Mouse (Mus musculus): Measurements from ENCODE around the gene Slc50a1. TPM values are rescaled to one million over a fixed set of nuclear protein-coding genes. Genes with fewer than 3 reads are reported as not detected.

Gene Slc50a1
- total and polyA plus RNA-seq, 3 experiments = 41.8 to 56.0 (median 50.9) TPM

- H3K4me3 ChIP-seq (replicated peaks in 1 of 3; ENCODE audit: low read depth in 2 of 3, low read length in 2 of 3, poor library complexity in 1 of 3) = no peak overlapping the region
Observed at GRCm38 (mm10) chr3:89278643-89279042, 8.3 kb upstream of the Slc50a1 start.

GRCm38 (mm10) chr3:89278107-89278506 is 7.7 kb upstream of the Slc50a1 start:
- H3K36me3 ChIP-seq (replicated peaks in 1 of 2; ENCODE audit: control insufficient read depth in 1 of 2, insufficient read depth in 1 of 2, low read length in 1 of 2) = no peaks in the 10 kb centered on the region
- DNase-seq (ENCODE audit: extremely low read depth) = no peak
- H3K79me2 ChIP-seq (replicated peaks; ENCODE audit: control insufficient read depth, extremely low read depth, insufficient read depth, poor library complexity, severe bottlenecking) = no peaks in the 10 kb centered on the region
- in situ Hi-C loops (cut with MboI; ENCODE audit: low pct_ligation_motif_present, low pct_unique_long_range_greater_than_20kb, low sequenced_read_pairs) = no loop called here
- H3K4me2 ChIP-seq (ENCODE audit: insufficient read depth, low read depth, poor library complexity, severe bottlenecking) = no peak overlapping the region
- H3K4me1 ChIP-seq (ENCODE audit: control insufficient read depth in 1 of 2, insufficient read depth in 2 of 2) = peaks cover 13 to 26% of the 10 kb centered on the region in 2 experiments
- dilution Hi-C loops (cut with MboI; ENCODE audit: extremely low pct_ligation_motif_present, extremely low pct_unique_long_range_greater_than_20kb, low sequenced_read_pairs) = no loop called here
- no peak overlapping the region for H3K4me3 ChIP-seq (replicated peaks in 1 of 3; ENCODE audit: low read depth in 2 of 3, low read length in 2 of 3, poor library complexity in 1 of 3)
- H3K27ac ChIP-seq (ENCODE audit: insufficient read depth, low read depth) = no peak overlapping the region
- no peaks in the 10 kb centered on the region for H3K9me3 ChIP-seq (replicated peaks; ENCODE audit: low read length)
- H3K9ac ChIP-seq (ENCODE audit: insufficient read depth, low read depth) = no peak overlapping the region
- TF ChIP-seq BHLHE40 (IDR thresholded peaks at IDR 0.05; ENCODE audit: low read depth, low read length) (no peak), USF2 (conservative IDR thresholded peaks at IDR 0.05; ENCODE audit: low read depth, low read length) (no peak), UBTF (IDR thresholded peaks at IDR 0.05; ENCODE audit: low read depth, low read length) (no peak), EP300 (IDR thresholded peaks at IDR 0.05; ENCODE audit: low read length) (no peak), MAFK (IDR thresholded peaks at IDR 0.05; ENCODE audit: insufficient replicate concordance, low read length) (no peak), ETS1 (conservative IDR thresholded peaks at IDR 0.05; ENCODE audit: low read depth, low read length) (no peak)
- peaks cover 7% of the 10 kb centered on the region for H3K27me3 ChIP-seq (replicated peaks)

More at GRCm38 (mm10) chr3:89278643-89279042, 8.3 kb upstream of the Slc50a1 start:
- Histone ChIP-seq H3K4me1 (ENCODE audit: control insufficient read depth in 1 of 2, insufficient read depth in 2 of 2) (peaks cover 13 to 26% of the 10 kb centered on the region in 2 experiments), H3K9me3 (replicated peaks; ENCODE audit: low read length) (no peaks in the 10 kb centered on the region), H3K79me2 (replicated peaks; ENCODE audit: control insufficient read depth, extremely low read depth, insufficient read depth, poor library complexity, severe bottlenecking) (no peaks in the 10 kb centered on the region), H3K27ac (ENCODE audit: insufficient read depth, low read depth) (no peak overlapping the region), H3K36me3 (replicated peaks in 1 of 2; ENCODE audit: control insufficient read depth in 1 of 2, insufficient read depth in 1 of 2, low read length in 1 of 2) (no peaks in the 10 kb centered on the region), H3K27me3 (replicated peaks) (peaks cover 7% of the 10 kb centered on the region), H3K9ac (ENCODE audit: insufficient read depth, low read depth) (no peak overlapping the region), H3K4me2 (ENCODE audit: insufficient read depth, low read depth, poor library complexity, severe bottlenecking) (peak overlapping the region; percentile 68; the same call in 1 of the 2 replicates)
- in situ Hi-C loops (cut with MboI; ENCODE audit: low pct_ligation_motif_present, low pct_unique_long_range_greater_than_20kb, low sequenced_read_pairs) (no loop called here), dilution Hi-C loops (cut with MboI; ENCODE audit: extremely low pct_ligation_motif_present, extremely low pct_unique_long_range_greater_than_20kb, low sequenced_read_pairs) (no loop called here)
- DNase-seq (ENCODE audit: extremely low read depth) = no peak
- TF ChIP-seq USF1 (IDR thresholded peaks at IDR 0.05; ENCODE audit: low read depth, low read length) (no peak), SIN3A (IDR thresholded peaks at IDR 0.05; ENCODE audit: low read length) (no peak), MYC (IDR thresholded peaks at IDR 0.05; ENCODE audit: low read depth, low read length) (no peak), USF2 (conservative IDR thresholded peaks at IDR 0.05; ENCODE audit: low read depth, low read length) (no peak), TBP (conservative IDR thresholded peaks at IDR 0.05; ENCODE audit: low read depth, low read length) (no peak), UBTF (IDR thresholded peaks at IDR 0.05; ENCODE audit: low read depth, low read length) (no peak), MAFK (IDR thresholded peaks at IDR 0.05; ENCODE audit: insufficient replicate concordance, low read length) (no peak), NELFE (IDR thresholded peaks at IDR 0.05; ENCODE audit: low read depth, low read length) (no peak), RCOR1 (conservative IDR thresholded peaks at IDR 0.05; ENCODE audit: low read depth, low read length) (no peak), BHLHE40 (IDR thresholded peaks at IDR 0.05; ENCODE audit: low read depth, low read length) (no peak), TCF12 (IDR thresholded peaks at IDR 0.05; ENCODE audit: low read depth, low read length) (no peak), MEF2A (IDR thresholded peaks at IDR 0.05; ENCODE audit: borderline replicate concordance, low read depth, low read length) (no peak)

All from CH12.LX (cell line).